ENCODE assay signal across 8 mouse cellular contexts in the genomic region with DNA sequence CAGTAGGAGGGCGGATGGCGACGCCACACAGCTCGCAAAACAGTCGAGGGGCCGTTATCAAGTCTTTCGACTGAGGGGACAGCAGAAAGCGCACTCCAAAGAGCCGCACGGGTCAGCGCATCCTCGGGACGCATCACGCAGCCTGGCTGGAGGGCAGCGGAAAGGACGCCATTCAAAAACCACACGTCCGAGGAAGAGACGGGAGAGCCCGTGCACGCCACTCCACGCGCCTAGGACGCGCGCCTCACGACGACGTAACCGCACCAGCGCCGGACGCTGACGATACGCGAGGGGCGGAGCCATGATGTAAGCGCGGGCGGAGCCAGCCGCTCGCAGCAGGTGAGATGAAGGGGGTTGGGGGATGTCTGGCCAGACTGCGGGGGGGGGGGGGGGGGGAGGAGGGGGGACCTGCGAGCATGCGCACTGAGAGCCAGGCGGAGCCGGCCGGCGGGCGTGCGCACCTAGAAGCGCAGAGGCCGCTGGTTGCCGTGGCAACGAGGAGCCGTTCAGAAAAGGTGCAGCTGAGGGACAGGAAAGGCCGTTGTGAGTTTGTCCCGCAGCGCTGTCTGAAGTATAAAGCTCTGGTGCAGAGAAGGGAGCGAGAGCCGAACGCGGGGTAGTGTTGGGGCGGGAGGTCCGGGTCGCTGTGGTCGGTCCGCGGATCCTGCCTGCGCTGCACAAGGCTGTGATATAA. TPM values are rescaled to one million over a fixed set of nuclear protein-coding genes. Genes with fewer than 3 reads are reported as not detected.
DNase-seq lines count a peak whose midpoint lies in the region; ATAC-seq and TF ChIP-seq lines count a peak whose summit lies in the region.

Gene Rnf32 (plus strand): TSS at position 423 of the 694 bp plus-strand sequence.

- WGBS in lung, adult 2 months: under 1% methylated on average over 69 of the region's 70 CpGs

- TF ChIP-seq CTCF in G1E (IDR thresholded peaks at IDR 0.05; ENCODE audit: low read depth, low read length): no peak
- no peak for TF ChIP-seq CTCF in lung, adult 2 months (IDR thresholded peaks at IDR 0.05; ENCODE audit: insufficient read depth, low read length)

- peak within 1 kb of the TSS; percentile 74 for H3K4me3 ChIP-seq in G1E (ENCODE audit: low read depth, low read length)
- H3K4me3 ChIP-seq in lung, adult 2 months (replicated peaks; ENCODE audit: extremely low read depth, low read depth, low read length): peak within 1 kb of the TSS; percentile 62

- ATAC-seq in G1E (ENCODE audit: extremely low read depth, insufficient number of reproducible peaks, low FRiP score, poor library complexity, severe bottlenecking): peak; percentile 81
- peak; percentile 72 to 77 for ATAC-seq in hematopoietic stem cell, adult 5-6 weeks (replicated peaks in 1 of 2; ENCODE audit: insufficient read depth in 1 of 2, low FRiP score in 2 of 2, low TSS enrichment in 1 of 2, low read depth in 1 of 2, poor library complexity in 2 of 2, severe bottlenecking in 2 of 2)

- peaks cover 9% of the 10 kb centered on the region; the same call in 1 of the 2 replicates for H3K27me3 ChIP-seq in G1E (ENCODE audit: insufficient read depth, low read length)

- DNase-seq in G1E (ENCODE audit: low spot score): peak; percentile 63
- peak; percentile 91 to 93 for DNase-seq in cerebellum, adult 18-20 months
- peak; percentile 94 for DNase-seq in forelimb bud, embryonic 11.5 days (ENCODE audit: low read depth, low spot score)
- DNase-seq in layer of hippocampus, adult 8-10 months (ENCODE audit: low spot score in 2 of 2): peak; percentile 79 to 87
- peak; percentile 77 for DNase-seq in lung, adult 2 months
- peak; percentile 76 for DNase-seq in ovary, adult 18-20 months (ENCODE audit: low spot score)
- peak; percentile 27 to 43 for DNase-seq in thymus, adult 18-20 months

- no peaks in the 10 kb centered on the region for H3K36me3 ChIP-seq in G1E (replicated peaks)

- peaks cover 12% of the 10 kb centered on the region for H3K4me1 ChIP-seq in G1E (ENCODE audit: insufficient read depth, low read depth, low read length)
- H3K4me1 ChIP-seq in lung, adult 2 months (ENCODE audit: control insufficient read depth, insufficient read depth, low read length): no peaks in the 10 kb centered on the region

- peak; percentile 79; the same call in 1 of the 2 replicates for TF ChIP-seq POLR2A in lung, adult 2 months (IDR thresholded peaks at IDR 0.05; ENCODE audit: borderline replicate concordance, extremely low read depth, low read depth, low read length)

- H3K9me3 ChIP-seq in G1E (replicated peaks): no peaks in the 10 kb centered on the region

RNA-seq across cellular contexts. Expression of gene Rnf32, which starts in this region (rescaled TPM):
- total RNA-seq in G1E (2014; fragmentation: Nextera tagmentation) (0.45 TPM in 1 of 2 replicates, not detected in the other), G1E (2017) (0.55 and 0.99 TPM in 2 replicates)
- 0.15 TPM in 1 of 2 replicates, not detected in the other for polyA plus RNA-seq in G1E (2012)
- 0.65 and 0.94 TPM in 2 replicates for total RNA-seq in hematopoietic stem cell, adult 5-6 weeks (2017)
- total RNA-seq in layer of hippocampus, adult 8-10 months (2022): 10 to 100 TPM; 15.5 to 30.5 (median 20.8) TPM
- polyA plus RNA-seq in lung, adult 2 months (2012; rRNA removed): 1.4 and 2.9 TPM in 2 replicates

Comparison
In these comparisons a context has a peak if more than half of its experiments do, and no peak if none do; other contexts are left out.
1. Peak in every context shown above with its lines: DNase-seq, ATAC-seq and H3K4me3 ChIP-seq.
2. Peak in DNase-seq, ATAC-seq and H3K4me3 ChIP-seq in G1E; RNA of the gene not detected or under 1 TPM.
3. Peak in ATAC-seq in hematopoietic stem cell, adult 5-6 weeks; RNA of the gene not detected or under 1 TPM.
4. DNase-seq: peak in every context shown above with its lines; median percentile 94 in forelimb bud, embryonic 11.5 days; 92 in cerebellum, adult 18-20 months; 83 in layer of hippocampus, adult 8-10 months; 77 in lung, adult 2 months; 76 in ovary, adult 18-20 months; 63 in G1E; 35 in thymus, adult 18-20 months.